Mouse (Mus musculus) CD4-positive, CD25-positive, alpha-beta regulatory T cell, adult 4 months (primary cell): ENCODE measurements around the gene Rbl2. TPM values are rescaled to one million over a fixed set of nuclear protein-coding genes. Genes with fewer than 3 reads are reported as not detected.

Experiments used
- ATAC-seq: one replicate; pipeline ENCODE4 v1.8.0; 2017
- polyA plus RNA-seq, 2 experiments: library from polyadenylated mRNA; unstranded; fragments of 100-300 nt; shearing (Covaris generic); gene quantifications; one replicate each; pipeline ENCODE4 v1.2.1; 2017

Rbl2 gene
- 10 to 100 TPM; 65.5 to 74.2 TPM for polyA plus RNA-seq

- peak; percentile 79 for ATAC-seq
Observed at GRCm38 (mm10) chr8:91069834-91070233, at the start of gene Rbl2. Gene Rbl2 (plus strand): TSS chr8:91070057.

DNA sequence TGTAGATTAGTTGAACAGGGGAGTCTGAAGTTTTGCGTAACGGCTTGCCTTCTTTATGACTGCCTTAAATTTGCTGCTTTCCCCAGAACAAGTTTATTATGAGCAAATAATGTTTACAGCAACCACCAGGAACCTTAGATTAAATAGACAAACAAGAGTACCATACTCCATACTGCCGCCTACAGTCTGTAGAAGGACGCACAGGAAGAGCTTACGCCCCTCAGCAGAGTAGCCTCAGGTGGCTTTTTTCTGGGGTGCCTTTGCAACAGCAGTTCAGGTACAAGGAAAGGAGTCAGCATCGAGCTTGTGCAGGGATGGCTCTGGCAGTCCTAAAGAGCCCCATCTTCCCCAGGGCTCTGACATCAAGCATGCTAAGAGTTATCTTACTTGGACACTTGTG, 35.4 kb upstream of the Rbl2 start:
- ATAC-seq = no peak

DNA sequence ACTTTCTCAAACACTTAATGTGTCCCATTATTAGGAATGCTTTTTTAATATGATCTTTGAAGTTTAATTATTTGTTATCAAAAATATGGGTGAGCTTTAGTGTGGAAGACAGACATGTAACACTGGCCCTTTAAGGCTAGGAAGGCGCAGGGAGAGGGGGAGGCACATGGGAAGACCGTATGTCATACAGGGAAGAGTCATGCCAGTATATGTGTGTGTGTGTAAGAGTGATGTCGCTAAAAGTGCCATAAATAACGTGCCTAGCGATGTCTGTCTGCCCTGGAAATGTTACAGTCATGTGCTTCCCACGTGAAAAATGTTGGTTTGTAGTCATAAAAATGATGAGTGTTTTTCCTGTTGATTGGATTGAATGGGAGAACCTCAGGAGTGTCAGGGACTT, 33.0 kb upstream of the Rbl2 start:
- ATAC-seq = no peak

- no peak for ATAC-seq
Observed at GRCm38 (mm10) chr8:91038637-91039036, 31.2 kb upstream of the Rbl2 start.

DNA sequence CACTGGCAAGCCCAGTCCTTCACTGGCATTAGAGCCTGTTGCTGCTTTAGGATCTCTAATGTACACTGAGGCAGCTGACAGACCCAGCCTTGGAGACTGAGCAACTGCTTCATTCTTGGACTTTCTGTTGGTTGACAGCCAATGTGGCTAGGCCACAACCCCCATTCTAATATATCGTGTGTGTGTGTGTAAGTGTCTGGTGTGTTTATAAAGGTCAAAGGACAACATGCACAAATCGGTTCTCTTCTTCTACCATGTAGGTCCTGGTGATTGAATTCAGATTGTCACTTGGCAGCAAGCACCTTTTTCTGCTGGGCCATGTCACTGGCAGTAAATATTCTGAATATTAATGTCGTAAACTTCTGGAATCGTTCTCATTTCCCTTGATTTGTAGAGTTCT, 23.5 kb upstream of the Rbl2 start:
- no peak for ATAC-seq

DNA sequence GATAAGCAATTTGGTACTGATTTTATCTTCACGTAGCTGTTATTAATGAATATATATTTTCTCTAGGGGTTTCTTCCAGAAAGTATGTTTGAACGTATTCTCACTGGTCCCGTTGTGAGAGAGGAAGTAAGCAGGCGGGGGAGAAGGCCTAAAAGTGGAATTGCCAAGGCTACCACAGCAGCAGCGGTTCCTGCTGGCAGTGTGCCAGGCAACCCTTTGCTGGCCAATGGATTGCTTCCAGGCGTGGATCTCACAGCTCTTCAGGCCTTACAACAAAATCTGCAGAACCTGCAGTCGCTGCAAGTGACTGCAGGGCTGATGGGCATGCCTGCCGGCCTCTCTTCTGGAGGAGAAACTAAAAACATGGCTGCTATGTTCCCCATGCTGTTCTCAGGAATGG, 18.8 kb upstream of the Rbl2 start:
- no peak for ATAC-seq

GRCm38 (mm10) chr8:91054418-91054817, 15.4 kb upstream of the Rbl2 start:
- no peak for ATAC-seq

DNA sequence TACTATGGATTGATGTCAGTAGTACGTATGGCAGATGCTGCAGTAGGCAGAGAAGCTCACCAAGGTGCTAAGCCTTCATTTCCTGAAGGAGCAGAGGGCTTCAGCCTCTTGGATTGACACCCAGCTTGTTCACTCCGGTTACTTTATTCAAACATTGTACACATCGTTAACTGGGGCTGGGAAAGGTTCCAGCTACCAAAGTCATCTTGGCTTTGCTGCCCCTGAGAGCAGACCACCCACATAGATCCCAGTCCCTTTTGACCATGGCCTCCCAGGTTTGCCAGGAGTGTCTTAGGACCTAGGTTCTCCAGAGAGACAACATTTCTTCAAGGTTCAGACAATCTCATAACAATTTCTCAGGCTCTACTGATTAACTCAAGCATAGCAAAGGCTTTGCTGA, 13.0 kb upstream of the Rbl2 start:
- ATAC-seq = no peak

- ATAC-seq = no peak
Observed at GRCm38 (mm10) chr8:91059086-91059578, 10.7 kb upstream of the Rbl2 start.

GRCm38 (mm10) chr8:91059884-91060510, 9.9 kb upstream of the Rbl2 start:
- peak; percentile 11 for ATAC-seq

- peak; percentile 53 for ATAC-seq
Observed at GRCm38 (mm10) chr8:91060555-91061471, 9.0 kb upstream of the Rbl2 start.

GRCm38 (mm10) chr8:91065179-91065578, 4.7 kb upstream of the Rbl2 start:
- no peak for ATAC-seq

- ATAC-seq = peak; percentile 4
Observed at GRCm38 (mm10) chr8:91069407-91069806, 450 bp upstream of the Rbl2 start.

DNA sequence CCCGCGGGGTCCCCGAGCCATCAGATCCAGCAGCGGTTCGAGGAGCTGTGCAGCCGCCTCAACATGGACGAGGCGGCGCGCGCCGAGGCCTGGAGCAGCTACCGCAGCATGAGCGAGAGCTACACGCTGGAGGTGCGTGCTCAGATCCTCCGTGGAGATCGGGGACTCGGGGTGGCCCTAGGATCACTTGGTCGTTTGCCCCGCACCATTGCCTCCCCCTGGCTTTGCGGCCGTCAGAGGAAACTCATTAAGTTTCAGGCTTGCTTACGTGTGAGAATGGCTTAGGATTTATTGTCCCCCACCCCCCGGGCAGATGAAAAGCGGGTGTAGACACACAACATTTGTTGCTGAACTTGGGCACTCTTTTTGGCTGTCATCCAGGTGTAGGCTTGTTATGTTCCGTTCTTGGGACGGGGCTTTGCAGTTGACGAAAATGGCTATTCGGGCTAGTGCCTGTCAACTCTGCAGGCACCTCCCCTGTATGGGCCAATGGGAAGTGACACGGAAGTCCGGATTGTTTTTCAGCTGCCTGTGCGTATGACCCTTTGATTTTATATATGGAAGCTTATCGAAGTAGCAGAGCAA, 510 bp downstream of the Rbl2 start:
- ATAC-seq = peak; percentile 87

- peak; percentile 76 for ATAC-seq
Observed at GRCm38 (mm10) chr8:91077077-91077867, 7.4 kb downstream of the Rbl2 start.

- no peak for ATAC-seq
Observed at GRCm38 (mm10) chr8:91079678-91080077, 9.8 kb downstream of the Rbl2 start.

DNA sequence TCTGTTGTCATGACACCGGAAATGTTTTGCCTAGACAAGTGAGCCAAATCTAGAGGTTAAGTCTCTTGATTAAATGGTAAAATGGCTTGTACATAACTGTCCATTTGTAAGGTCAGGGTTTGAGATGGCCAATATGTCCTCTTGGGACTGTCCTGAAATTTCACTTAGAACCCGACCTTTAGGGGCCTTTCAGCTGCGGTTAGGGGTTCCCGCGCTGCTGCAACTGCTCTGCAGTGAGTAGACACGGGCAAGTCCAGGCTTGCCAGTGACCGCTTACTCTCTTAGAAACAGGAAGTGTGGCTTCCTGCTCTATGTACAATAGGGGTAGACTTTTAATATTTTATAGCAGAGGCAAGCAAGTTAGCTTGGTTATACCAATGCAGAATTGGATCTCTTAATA, 12.1 kb downstream of the Rbl2 start:
- ATAC-seq = peak; percentile 56

- ATAC-seq = peak; percentile 56
Observed at GRCm38 (mm10) chr8:91082428-91082827, 12.6 kb downstream of the Rbl2 start.

GRCm38 (mm10) chr8:91088452-91088851, 18.6 kb downstream of the Rbl2 start:
- peak; percentile 51 for ATAC-seq

DNA sequence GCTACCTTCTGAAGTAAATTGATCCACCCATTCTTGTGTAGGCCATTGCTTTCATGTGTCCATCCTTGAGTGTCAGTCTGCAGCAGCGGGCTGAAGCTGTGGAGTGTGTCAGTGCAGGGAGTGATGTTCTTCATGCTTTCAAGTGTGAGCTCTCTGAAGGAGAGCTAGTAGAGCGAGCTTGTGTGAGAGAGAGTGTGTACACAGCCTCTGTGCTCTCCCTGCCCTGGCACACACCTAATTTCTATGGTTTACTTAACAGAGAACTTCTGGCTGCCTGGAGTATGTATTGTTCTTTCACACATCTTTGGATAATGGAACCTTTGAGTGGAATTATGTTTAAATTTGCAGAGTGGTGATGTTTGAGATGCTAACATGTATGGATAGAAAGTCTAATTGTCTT, 19.7 kb downstream of the Rbl2 start:
- ATAC-seq = no peak

- ATAC-seq = no peak
Observed at GRCm38 (mm10) chr8:91094135-91094534, 24.3 kb downstream of the Rbl2 start.

- ATAC-seq = no peak
Observed at GRCm38 (mm10) chr8:91098106-91098505, 28.2 kb downstream of the Rbl2 start.

GRCm38 (mm10) chr8:91106271-91106670, 36.4 kb downstream of the Rbl2 start:
- ATAC-seq = no peak
